Mouse (Mus musculus): ENCODE results near the gene Otud7b. TPM values are rescaled to one million over a fixed set of nuclear protein-coding genes. Genes with fewer than 3 reads are reported as not detected.
A peak's percentile ranks its signal among the peaks of the same experiment; 100 is the strongest.

The Otud7b gene
- polyA plus RNA-seq, 1 experiment from 2014 or later = 12.4 TPM

DNA sequence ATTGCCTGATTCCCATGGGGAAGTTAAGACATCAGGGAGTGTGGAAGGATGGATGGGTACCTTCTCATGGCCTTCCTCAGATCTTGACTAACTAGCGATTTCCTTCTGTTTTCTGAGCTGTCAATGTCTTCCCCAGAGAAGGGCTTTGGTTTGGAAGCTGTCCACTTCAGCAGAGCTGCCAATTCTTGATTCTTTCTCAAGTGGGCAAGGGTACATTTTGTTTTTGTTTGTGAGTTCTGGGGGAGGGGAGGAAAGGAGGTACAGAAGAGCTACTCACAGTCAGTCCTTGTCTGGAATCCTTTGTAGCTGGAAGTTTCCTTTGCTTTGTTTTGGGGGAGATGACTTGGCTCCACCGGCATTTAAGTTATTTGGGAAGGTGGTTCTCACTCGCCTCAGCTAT lies 8.9 kb downstream of the Otud7b start:
- Histone ChIP-seq H3K4me1 (no peaks in the 10 kb centered on the region), H3K27me3 (no peaks in the 10 kb centered on the region), H3K36me3 (ENCODE audit: poor library complexity, severe bottlenecking) (no peaks in the 10 kb centered on the region), H3K4me3 (no peak overlapping the region), H3K4me2 (no peak overlapping the region), H3K9ac (no peak overlapping the region), H3K27ac (no peak overlapping the region), H3K9me3 (replicated peaks) (no peaks in the 10 kb centered on the region)
- ATAC-seq = no peak
- 65% methylated on average over 3 of the region's 3 CpGs for WGBS

DNA sequence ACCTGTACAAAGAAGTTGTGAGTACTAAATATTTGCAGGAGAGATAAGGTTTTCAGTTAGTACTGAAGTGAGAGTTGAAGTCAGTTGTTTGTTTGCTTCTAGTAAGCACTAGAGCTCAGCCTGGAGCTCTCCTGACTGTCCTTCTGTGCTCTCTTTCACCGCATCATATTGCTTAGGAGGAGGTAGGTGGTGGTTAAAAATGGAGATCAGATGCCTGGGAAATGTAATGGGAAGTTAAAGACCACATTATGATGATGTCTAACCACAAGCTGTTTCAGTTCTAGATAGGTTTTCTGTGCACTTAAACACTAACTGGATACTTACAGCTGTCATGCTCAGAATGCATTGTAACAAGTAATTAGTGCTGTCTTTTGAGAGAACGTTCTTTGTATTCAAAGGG lies 13.8 kb downstream of the Otud7b start:
- no peak for ATAC-seq
- Histone ChIP-seq H3K36me3 (ENCODE audit: poor library complexity, severe bottlenecking) (no peaks in the 10 kb centered on the region), H3K27me3 (no peaks in the 10 kb centered on the region), H3K4me2 (no peak overlapping the region), H3K9me3 (replicated peaks) (no peaks in the 10 kb centered on the region), H3K4me3 (no peak overlapping the region), H3K4me1 (no peaks in the 10 kb centered on the region), H3K9ac (no peak overlapping the region), H3K27ac (no peak overlapping the region)
- WGBS = 70% methylated on average over 2 of the region's 2 CpGs

- Histone ChIP-seq H3K4me1 (no peaks in the 10 kb centered on the region), H3K9ac (no peak overlapping the region), H3K36me3 (ENCODE audit: poor library complexity, severe bottlenecking) (no peaks in the 10 kb centered on the region), H3K9me3 (replicated peaks) (no peaks in the 10 kb centered on the region), H3K4me3 (no peak overlapping the region), H3K4me2 (no peak overlapping the region), H3K27ac (no peak overlapping the region), H3K27me3 (no peaks in the 10 kb centered on the region)
- no peak for ATAC-seq
- WGBS = 94% methylated on average over 2 of the region's 2 CpGs
Observed at GRCm38 (mm10) chr3:96118702-96119101, 14.4 kb downstream of the Otud7b start.

- Histone ChIP-seq H3K27me3 (no peaks in the 10 kb centered on the region), H3K9ac (no peak overlapping the region), H3K4me1 (no peaks in the 10 kb centered on the region), H3K36me3 (ENCODE audit: poor library complexity, severe bottlenecking) (no peaks in the 10 kb centered on the region), H3K4me3 (no peak overlapping the region), H3K9me3 (replicated peaks) (no peaks in the 10 kb centered on the region), H3K4me2 (no peak overlapping the region), H3K27ac (no peak overlapping the region)
- ATAC-seq = no peak
- 93% methylated on average over 5 of the region's 5 CpGs for WGBS
Observed at GRCm38 (mm10) chr3:96124235-96124634, 19.9 kb downstream of the Otud7b start.

GRCm38 (mm10) chr3:96128128-96128527 lies 23.8 kb downstream of the Otud7b start:
- no peak overlapping the region for H3K9ac ChIP-seq

DNA sequence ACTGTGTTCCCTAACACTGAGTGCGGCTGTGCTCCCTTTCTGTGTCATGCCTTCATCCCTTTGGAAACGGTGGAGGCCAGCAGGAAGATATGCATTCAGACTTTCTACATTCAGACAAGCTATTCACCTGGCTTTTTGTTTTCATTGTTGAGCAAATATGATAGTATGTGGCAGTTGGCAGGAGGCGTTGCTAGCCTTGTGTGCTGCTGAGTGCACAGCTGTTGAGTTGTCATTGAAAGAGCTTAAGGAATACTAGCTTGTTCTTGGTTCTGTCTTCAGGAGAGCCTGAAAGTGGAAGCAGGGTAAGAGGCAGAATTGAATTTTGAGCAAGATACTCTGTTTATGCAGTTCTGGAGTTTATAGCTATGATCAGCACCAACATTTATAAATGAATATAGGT lies 28.2 kb downstream of the Otud7b start:
- no peaks in the 10 kb centered on the region for H3K27me3 ChIP-seq
- 69% methylated on average over 3 of the region's 3 CpGs for WGBS
- H3K4me1 ChIP-seq = peaks cover 10% of the 10 kb centered on the region
- no peak overlapping the region for H3K4me3 ChIP-seq
- no peaks in the 10 kb centered on the region for H3K36me3 ChIP-seq (ENCODE audit: poor library complexity, severe bottlenecking)
- no peaks in the 10 kb centered on the region for H3K9me3 ChIP-seq (replicated peaks)
- no peak for ATAC-seq
- H3K9ac ChIP-seq = no peak overlapping the region
- H3K4me2 ChIP-seq = no peak overlapping the region
- H3K27ac ChIP-seq = no peak overlapping the region

More at GRCm38 (mm10) chr3:96128128-96128527, 23.8 kb downstream of the Otud7b start:
- no peaks in the 10 kb centered on the region for H3K9me3 ChIP-seq (replicated peaks)
- H3K27ac ChIP-seq = no peak overlapping the region
- no peak for ATAC-seq
- H3K4me1 ChIP-seq = peaks cover 4% of the 10 kb centered on the region; the same call in 1 of the 2 replicates
- H3K36me3 ChIP-seq (ENCODE audit: poor library complexity, severe bottlenecking) = no peaks in the 10 kb centered on the region
- no peaks in the 10 kb centered on the region for H3K27me3 ChIP-seq
- no peak overlapping the region for H3K4me2 ChIP-seq
- no peak overlapping the region for H3K4me3 ChIP-seq

GRCm38 (mm10) chr3:96133327-96133905 lies 29.1 kb downstream of the Otud7b start:
- 74% methylated on average over 11 of the region's 11 CpGs for WGBS
- Histone ChIP-seq H3K9ac (no peak overlapping the region), H3K4me1 (peaks cover 10% of the 10 kb centered on the region), H3K36me3 (ENCODE audit: poor library complexity, severe bottlenecking) (no peaks in the 10 kb centered on the region), H3K27ac (no peak overlapping the region), H3K4me3 (no peak overlapping the region), H3K9me3 (replicated peaks) (no peaks in the 10 kb centered on the region), H3K4me2 (no peak overlapping the region), H3K27me3 (no peaks in the 10 kb centered on the region)
- ATAC-seq = no peak

GRCm38 (mm10) chr3:96135011-96135410 lies 30.7 kb downstream of the Otud7b start:
- H3K4me2 ChIP-seq = no peak overlapping the region
- H3K27me3 ChIP-seq = no peaks in the 10 kb centered on the region
- peaks cover 10% of the 10 kb centered on the region for H3K4me1 ChIP-seq
- H3K27ac ChIP-seq = no peak overlapping the region
- no peak overlapping the region for H3K4me3 ChIP-seq
- WGBS = 86% methylated on average over 3 of the region's 3 CpGs
- no peaks in the 10 kb centered on the region for H3K36me3 ChIP-seq (ENCODE audit: poor library complexity, severe bottlenecking)
- no peak for ATAC-seq
- no peak overlapping the region for H3K9ac ChIP-seq
- no peaks in the 10 kb centered on the region for H3K9me3 ChIP-seq (replicated peaks)

DNA sequence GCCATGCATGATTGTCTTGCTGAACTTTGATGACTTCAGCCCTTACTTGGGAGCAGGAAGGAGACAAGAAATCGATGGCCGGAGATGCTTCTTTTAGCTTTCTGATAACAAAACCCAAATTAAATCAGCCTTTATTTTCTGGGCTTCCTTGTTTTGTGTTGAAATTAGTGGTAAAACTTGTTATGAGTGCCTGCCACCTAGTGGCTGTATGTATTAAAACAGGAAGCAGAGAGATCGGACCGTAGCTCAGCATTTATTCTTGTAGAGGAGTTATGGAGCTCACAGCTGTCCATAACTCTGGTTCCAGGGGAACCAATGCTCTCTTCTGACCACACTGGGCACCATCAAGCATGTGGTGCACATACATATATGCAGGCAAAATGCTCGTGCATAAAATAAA lies 43.6 kb downstream of the Otud7b start:
- WGBS = 19% methylated on average over 5 of the region's 5 CpGs
- no peak overlapping the region for H3K4me3 ChIP-seq
- no peak overlapping the region for H3K4me2 ChIP-seq
- no peaks in the 10 kb centered on the region for H3K4me1 ChIP-seq
- H3K27me3 ChIP-seq = no peaks in the 10 kb centered on the region
- H3K9ac ChIP-seq = no peak overlapping the region
- no peaks in the 10 kb centered on the region for H3K9me3 ChIP-seq (replicated peaks)
- H3K36me3 ChIP-seq (ENCODE audit: poor library complexity, severe bottlenecking) = peaks cover 42% of the 10 kb centered on the region
- 0 out of 2 replicates have a peak, but pooled peaks have one; percentile 50 for ATAC-seq
- H3K27ac ChIP-seq = no peak overlapping the region

DNA sequence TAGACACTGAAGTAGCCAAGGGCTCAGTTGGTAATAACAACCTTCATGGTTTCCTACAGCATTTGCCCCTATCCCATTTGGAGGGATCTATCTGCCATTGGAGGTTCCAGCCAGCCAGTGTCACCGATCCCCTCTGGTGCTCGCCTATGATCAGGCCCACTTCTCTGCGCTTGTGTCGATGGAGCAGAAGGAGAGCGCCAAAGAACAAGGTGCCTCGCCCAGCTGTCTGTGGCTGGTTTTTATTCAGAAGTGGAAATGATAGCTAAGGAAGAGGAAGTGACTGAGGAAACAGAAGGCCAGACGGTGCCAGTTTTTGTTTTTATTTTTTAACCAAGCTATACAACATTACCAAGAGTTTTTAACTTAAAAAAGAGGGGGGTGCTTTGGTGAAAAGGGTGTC lies 47.5 kb downstream of the Otud7b start:
- Histone ChIP-seq H3K27me3 (no peaks in the 10 kb centered on the region), H3K27ac (no peak overlapping the region), H3K9me3 (replicated peaks) (no peaks in the 10 kb centered on the region), H3K9ac (no peak overlapping the region), H3K4me1 (no peaks in the 10 kb centered on the region), H3K36me3 (ENCODE audit: poor library complexity, severe bottlenecking) (peaks cover 53% of the 10 kb centered on the region), H3K4me3 (no peak overlapping the region), H3K4me2 (no peak overlapping the region)
- no peak for ATAC-seq
- 91% methylated on average over 7 of the region's 7 CpGs for WGBS

GRCm38 (mm10) chr3:96152611-96153010 lies 48.3 kb downstream of the Otud7b start:
- Histone ChIP-seq H3K27ac (no peak overlapping the region), H3K36me3 (ENCODE audit: poor library complexity, severe bottlenecking) (peaks cover 53% of the 10 kb centered on the region), H3K4me3 (no peak overlapping the region), H3K9ac (no peak overlapping the region), H3K4me1 (no peaks in the 10 kb centered on the region), H3K27me3 (no peaks in the 10 kb centered on the region), H3K9me3 (replicated peaks) (no peaks in the 10 kb centered on the region), H3K4me2 (no peak overlapping the region)
- no peak for ATAC-seq
- WGBS = 95% methylated on average over 5 of the region's 5 CpGs

GRCm38 (mm10) chr3:96155501-96155900 lies 51.2 kb downstream of the Otud7b start:
- WGBS = 91% methylated on average over 8 of the region's 8 CpGs
- Histone ChIP-seq H3K4me3 (no peak overlapping the region), H3K27me3 (no peaks in the 10 kb centered on the region), H3K4me2 (no peak overlapping the region), H3K9me3 (replicated peaks) (no peaks in the 10 kb centered on the region), H3K4me1 (peaks cover 6% of the 10 kb centered on the region), H3K36me3 (ENCODE audit: poor library complexity, severe bottlenecking) (peaks cover 53% of the 10 kb centered on the region), H3K27ac (no peak overlapping the region), H3K9ac (no peak overlapping the region)
- ATAC-seq = no peak

DNA sequence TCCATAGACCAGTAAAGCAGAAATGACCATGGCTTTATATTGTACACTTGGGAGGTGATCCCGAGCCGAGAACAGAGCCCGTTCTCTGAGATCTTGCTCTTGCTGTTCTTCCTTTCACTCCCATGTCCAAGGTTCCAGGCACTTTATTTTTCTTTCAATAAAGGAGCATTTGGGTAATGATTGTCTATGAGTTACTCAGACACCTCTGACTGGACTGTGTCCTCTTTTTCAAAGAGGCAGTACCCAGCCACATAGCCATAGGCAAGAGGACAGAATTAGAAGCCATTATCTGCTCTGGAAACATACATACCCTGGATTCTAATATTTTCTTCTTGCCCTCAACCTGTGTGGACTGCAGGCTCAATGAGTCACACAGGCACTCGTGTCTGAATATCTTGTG lies 55.5 kb downstream of the Otud7b start:
- Histone ChIP-seq H3K27me3 (no peaks in the 10 kb centered on the region), H3K4me1 (peaks cover 26% of the 10 kb centered on the region), H3K27ac (no peak overlapping the region), H3K4me2 (0 out of 2 replicates have a peak overlapping the region, but pooled peaks have one; percentile 89), H3K9ac (no peak overlapping the region), H3K9me3 (replicated peaks) (no peaks in the 10 kb centered on the region), H3K4me3 (no peak overlapping the region), H3K36me3 (ENCODE audit: poor library complexity, severe bottlenecking) (peaks cover 11% of the 10 kb centered on the region)
- ATAC-seq = no peak
- WGBS = 85% methylated on average over 4 of the region's 4 CpGs

Measured in forebrain, embryonic 13.5 days (tissue).